Mouse (Mus musculus): ENCODE measurements around the gene Hgfac. TPM values are rescaled to one million over a fixed set of nuclear protein-coding genes. Genes with fewer than 3 reads are reported as not detected.

Gene Hgfac
- polyA plus RNA-seq (2014; fragmentation: Nextera tagmentation; extraction: Ambion mirVana), result 0.17 and 0.49 TPM in 2 replicates

- no peaks in the 10 kb centered on the region for H3K36me3 ChIP-seq (ENCODE audit: control insufficient read depth, insufficient read depth, low read length)
- no peak within 1 kb of the TSS for H3K4me2 ChIP-seq (ENCODE audit: low read depth, low read length)
- ATAC-seq (ENCODE audit: low read depth), result no peak
- no peaks in the 10 kb centered on the region for H3K9me3 ChIP-seq (ENCODE audit: control insufficient read depth, low read length)
- no peaks in the 10 kb centered on the region for H3K4me1 ChIP-seq (ENCODE audit: control insufficient read depth, insufficient read depth, low read length)
- no peak for DNase-seq (ENCODE audit: low spot score)
- no peak within 1 kb of the TSS for H3K27ac ChIP-seq (replicated peaks; ENCODE audit: low read depth, low read length)
- H3K4me3 ChIP-seq (ENCODE audit: low read depth, low read length), result no peak within 1 kb of the TSS
- no peaks in the 10 kb centered on the region for H3K27me3 ChIP-seq (replicated peaks; ENCODE audit: control insufficient read depth, insufficient read depth, low read length)
- H3K9ac ChIP-seq (ENCODE audit: low read depth, low read length), result no peak within 1 kb of the TSS
- WGBS, result 47% methylated on average over 6 of the region's 6 CpGs
These were observed at the start of gene Hgfac for GRCm38 (mm10) chr5:35041268-35041829. Gene Hgfac, plus strand, starts transcription at chr5:35041509.

DNA sequence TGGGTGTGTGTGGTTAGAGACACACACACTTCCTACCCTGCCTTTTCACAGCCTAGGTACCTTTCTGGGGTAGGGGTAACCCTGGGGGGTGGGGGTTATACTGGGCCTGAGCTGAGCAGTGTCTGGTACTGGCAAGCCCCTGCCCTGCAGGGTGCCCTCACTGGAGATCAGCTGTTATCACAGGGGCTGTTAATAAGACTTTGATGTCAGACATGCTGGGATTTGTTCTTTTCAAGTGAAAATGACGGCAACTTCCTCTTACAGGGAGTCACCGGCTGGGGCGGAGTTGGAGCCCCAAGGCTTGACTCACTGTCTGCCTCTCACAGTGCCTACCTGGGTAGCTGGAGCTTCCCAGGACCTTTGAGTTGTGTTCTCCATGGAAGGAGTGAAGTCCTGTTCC lies 42.6 kb upstream of the Hgfac start:
- Histone ChIP-seq H3K27ac (replicated peaks; ENCODE audit: low read depth, low read length) (peak overlapping the region; percentile 77), H3K36me3 (ENCODE audit: control insufficient read depth, insufficient read depth, low read length) (peaks cover 4% of the 10 kb centered on the region), H3K4me1 (ENCODE audit: control insufficient read depth, insufficient read depth, low read length) (no peaks in the 10 kb centered on the region), H3K4me3 (ENCODE audit: low read depth, low read length) (no peak overlapping the region), H3K4me2 (ENCODE audit: low read depth, low read length) (no peak overlapping the region), H3K9ac (ENCODE audit: low read depth, low read length) (no peak overlapping the region), H3K9me3 (ENCODE audit: control insufficient read depth, low read length) (no peaks in the 10 kb centered on the region), H3K27me3 (replicated peaks; ENCODE audit: control insufficient read depth, insufficient read depth, low read length) (no peaks in the 10 kb centered on the region)
- DNase-seq (ENCODE audit: low spot score) (peak; percentile 78), ATAC-seq (ENCODE audit: low read depth) (peak; percentile 31; the same call in 1 of the 2 replicates)
- 44% methylated on average over 3 of the region's 3 CpGs for WGBS

DNA sequence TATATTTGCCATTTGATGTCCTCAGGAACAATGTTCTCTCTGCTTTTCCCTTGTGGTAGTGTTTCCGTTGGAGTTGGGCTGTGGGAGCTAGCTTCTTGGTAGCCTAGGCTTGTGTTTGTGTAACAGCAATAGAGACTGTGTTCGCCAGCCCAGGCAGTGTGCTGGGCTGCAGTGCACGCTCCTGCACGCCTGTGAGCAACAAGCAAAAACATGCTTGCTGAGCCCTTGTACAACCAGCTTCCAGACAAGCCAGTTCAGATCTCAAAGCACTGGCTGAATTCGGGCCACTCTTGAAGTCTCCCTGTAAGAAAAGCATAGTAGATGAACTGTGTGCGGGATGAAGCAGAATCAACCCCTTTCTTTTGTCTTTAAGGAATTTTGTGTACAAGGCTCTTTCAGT lies 42.0 kb upstream of the Hgfac start:
- Histone ChIP-seq H3K27ac (replicated peaks; ENCODE audit: low read depth, low read length) (peak overlapping the region; percentile 77), H3K9me3 (ENCODE audit: control insufficient read depth, low read length) (no peaks in the 10 kb centered on the region), H3K4me3 (ENCODE audit: low read depth, low read length) (no peak overlapping the region), H3K27me3 (replicated peaks; ENCODE audit: control insufficient read depth, insufficient read depth, low read length) (no peaks in the 10 kb centered on the region), H3K36me3 (ENCODE audit: control insufficient read depth, insufficient read depth, low read length) (peaks cover under 1% of the 10 kb centered on the region; the same call in 1 of the 2 replicates), H3K4me1 (ENCODE audit: control insufficient read depth, insufficient read depth, low read length) (no peaks in the 10 kb centered on the region), H3K9ac (ENCODE audit: low read depth, low read length) (peak overlapping the region; percentile 10; the same call in 1 of the 2 replicates), H3K4me2 (ENCODE audit: low read depth, low read length) (peak overlapping the region; percentile 5; the same call in 1 of the 2 replicates)
- WGBS, result 60% methylated on average over 6 of the region's 6 CpGs
- ATAC-seq (ENCODE audit: low read depth) (no peak), DNase-seq (ENCODE audit: low spot score) (peak; percentile 62)

- Histone ChIP-seq H3K27ac (replicated peaks; ENCODE audit: low read depth, low read length) (peak overlapping the region; percentile 77), H3K36me3 (ENCODE audit: control insufficient read depth, insufficient read depth, low read length) (no peaks in the 10 kb centered on the region; the same call in 1 of the 2 replicates), H3K9me3 (ENCODE audit: control insufficient read depth, low read length) (no peaks in the 10 kb centered on the region), H3K4me1 (ENCODE audit: control insufficient read depth, insufficient read depth, low read length) (no peaks in the 10 kb centered on the region), H3K27me3 (replicated peaks; ENCODE audit: control insufficient read depth, insufficient read depth, low read length) (no peaks in the 10 kb centered on the region), H3K9ac (ENCODE audit: low read depth, low read length) (no peak overlapping the region), H3K4me3 (ENCODE audit: low read depth, low read length) (no peak overlapping the region), H3K4me2 (ENCODE audit: low read depth, low read length) (no peak overlapping the region; the same call in 1 of the 2 replicates)
- DNase-seq (ENCODE audit: low spot score) (no peak), ATAC-seq (ENCODE audit: low read depth) (no peak)
These were observed 41.0 kb upstream of the Hgfac start for GRCm38 (mm10) chr5:35000323-35000722.

- DNase-seq (ENCODE audit: low spot score) (no peak), ATAC-seq (ENCODE audit: low read depth) (no peak)
- WGBS, result 80% methylated on average over 3 of the region's 3 CpGs
- H3K27me3 ChIP-seq (replicated peaks; ENCODE audit: control insufficient read depth, insufficient read depth, low read length), result no peaks in the 10 kb centered on the region
- no peaks in the 10 kb centered on the region; the same call in 1 of the 2 replicates for H3K36me3 ChIP-seq (ENCODE audit: control insufficient read depth, insufficient read depth, low read length)
- H3K27ac ChIP-seq (replicated peaks; ENCODE audit: low read depth, low read length), result no peak overlapping the region
- no peak overlapping the region for H3K4me2 ChIP-seq (ENCODE audit: low read depth, low read length)
- no peaks in the 10 kb centered on the region for H3K4me1 ChIP-seq (ENCODE audit: control insufficient read depth, insufficient read depth, low read length)
- no peak overlapping the region for H3K9ac ChIP-seq (ENCODE audit: low read depth, low read length)
- no peak overlapping the region for H3K4me3 ChIP-seq (ENCODE audit: low read depth, low read length)
- H3K9me3 ChIP-seq (ENCODE audit: control insufficient read depth, low read length), result no peaks in the 10 kb centered on the region
These were observed 40.2 kb upstream of the Hgfac start for GRCm38 (mm10) chr5:35001144-35001543.

- Histone ChIP-seq H3K9me3 (ENCODE audit: control insufficient read depth, low read length) (no peaks in the 10 kb centered on the region), H3K4me2 (ENCODE audit: low read depth, low read length) (no peak overlapping the region), H3K27ac (replicated peaks; ENCODE audit: low read depth, low read length) (no peak overlapping the region), H3K4me3 (ENCODE audit: low read depth, low read length) (no peak overlapping the region), H3K27me3 (replicated peaks; ENCODE audit: control insufficient read depth, insufficient read depth, low read length) (no peaks in the 10 kb centered on the region), H3K4me1 (ENCODE audit: control insufficient read depth, insufficient read depth, low read length) (no peaks in the 10 kb centered on the region), H3K36me3 (ENCODE audit: control insufficient read depth, insufficient read depth, low read length) (peaks cover 3% of the 10 kb centered on the region; the same call in 1 of the 2 replicates), H3K9ac (ENCODE audit: low read depth, low read length) (no peak overlapping the region)
- 62% methylated on average over 7 of the region's 7 CpGs for WGBS
- ATAC-seq (ENCODE audit: low read depth) (no peak), DNase-seq (ENCODE audit: low spot score) (no peak)
These were observed 37.6 kb upstream of the Hgfac start for GRCm38 (mm10) chr5:35003611-35004162.

DNA sequence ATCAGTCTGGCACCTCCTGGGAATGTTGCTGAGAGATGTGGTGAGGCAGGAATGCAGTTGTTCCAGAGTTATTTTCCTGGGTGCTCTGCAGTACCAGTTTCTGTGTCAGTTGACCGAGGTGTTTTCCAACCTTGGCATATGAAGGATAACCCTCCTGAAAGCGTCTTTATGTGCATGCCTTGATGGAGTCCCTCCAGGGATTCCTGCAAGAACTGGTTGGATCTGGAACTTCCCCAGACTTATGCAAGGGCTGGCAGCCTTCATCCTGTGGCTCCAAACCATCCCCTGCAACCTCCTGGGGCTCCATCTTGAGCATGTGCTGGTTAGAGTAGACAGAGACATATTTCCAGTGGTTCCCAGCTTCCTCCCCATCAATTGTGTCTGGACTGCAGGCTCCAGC lies 36.5 kb upstream of the Hgfac start:
- H3K36me3 ChIP-seq (ENCODE audit: control insufficient read depth, insufficient read depth, low read length), result peaks cover 3% of the 10 kb centered on the region; the same call in 1 of the 2 replicates

GRCm38 (mm10) chr5:35005659-35006058 lies 35.6 kb upstream of the Hgfac start:
- H3K4me3 ChIP-seq (ENCODE audit: low read depth, low read length), result no peak overlapping the region
- no peaks in the 10 kb centered on the region for H3K9me3 ChIP-seq (ENCODE audit: control insufficient read depth, low read length)
- no peak overlapping the region for H3K9ac ChIP-seq (ENCODE audit: low read depth, low read length)
- WGBS, result 92% methylated on average over 3 of the region's 3 CpGs
- no peak overlapping the region for H3K4me2 ChIP-seq (ENCODE audit: low read depth, low read length)
- no peak overlapping the region for H3K27ac ChIP-seq (replicated peaks; ENCODE audit: low read depth, low read length)
- H3K4me1 ChIP-seq (ENCODE audit: control insufficient read depth, insufficient read depth, low read length), result no peaks in the 10 kb centered on the region
- H3K36me3 ChIP-seq (ENCODE audit: control insufficient read depth, insufficient read depth, low read length), result peaks cover 3% of the 10 kb centered on the region; the same call in 1 of the 2 replicates
- ATAC-seq (ENCODE audit: low read depth) (no peak), DNase-seq (ENCODE audit: low spot score) (no peak)
- H3K27me3 ChIP-seq (replicated peaks; ENCODE audit: control insufficient read depth, insufficient read depth, low read length), result no peaks in the 10 kb centered on the region

More for the DNA sequence above, 36.5 kb upstream of the Hgfac start:
- Histone ChIP-seq H3K27me3 (replicated peaks; ENCODE audit: control insufficient read depth, insufficient read depth, low read length) (no peaks in the 10 kb centered on the region), H3K4me1 (ENCODE audit: control insufficient read depth, insufficient read depth, low read length) (no peaks in the 10 kb centered on the region), H3K9ac (ENCODE audit: low read depth, low read length) (no peak overlapping the region), H3K4me3 (ENCODE audit: low read depth, low read length) (no peak overlapping the region), H3K4me2 (ENCODE audit: low read depth, low read length) (no peak overlapping the region), H3K9me3 (ENCODE audit: control insufficient read depth, low read length) (no peaks in the 10 kb centered on the region), H3K27ac (replicated peaks; ENCODE audit: low read depth, low read length) (no peak overlapping the region)
- WGBS, result 83% methylated on average over 2 of the region's 2 CpGs
- ATAC-seq (ENCODE audit: low read depth), result no peak
- DNase-seq (ENCODE audit: low spot score), result no peak

DNA sequence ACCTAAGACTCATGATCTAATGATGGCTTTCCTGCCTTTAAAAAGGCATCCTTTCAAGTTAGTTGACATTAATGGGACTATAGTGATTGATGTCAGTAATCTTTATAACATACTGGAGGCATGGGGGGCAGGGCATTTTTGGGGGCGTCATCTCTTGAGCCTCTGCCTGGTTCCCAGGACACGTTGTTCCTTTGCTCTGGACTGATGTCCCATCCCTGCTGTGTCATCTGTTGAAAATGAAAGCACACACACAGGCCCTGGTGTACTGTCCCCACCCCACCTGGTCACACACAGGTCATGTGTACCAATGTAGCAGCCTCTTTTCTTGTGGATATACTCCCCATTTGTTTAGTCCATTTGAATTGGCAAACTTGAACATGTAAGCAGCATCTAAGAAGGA lies 34.7 kb upstream of the Hgfac start:
- Histone ChIP-seq H3K4me3 (ENCODE audit: low read depth, low read length) (no peak overlapping the region), H3K27ac (replicated peaks; ENCODE audit: low read depth, low read length) (no peak overlapping the region), H3K9me3 (ENCODE audit: control insufficient read depth, low read length) (no peaks in the 10 kb centered on the region), H3K4me1 (ENCODE audit: control insufficient read depth, insufficient read depth, low read length) (no peaks in the 10 kb centered on the region), H3K4me2 (ENCODE audit: low read depth, low read length) (no peak overlapping the region), H3K27me3 (replicated peaks; ENCODE audit: control insufficient read depth, insufficient read depth, low read length) (no peaks in the 10 kb centered on the region), H3K9ac (ENCODE audit: low read depth, low read length) (no peak overlapping the region), H3K36me3 (ENCODE audit: control insufficient read depth, insufficient read depth, low read length) (0 out of 2 replicates have a peak, but pooled peaks cover 3% of the 10 kb centered on the region)
- ATAC-seq (ENCODE audit: low read depth) (no peak), DNase-seq (ENCODE audit: low spot score) (no peak)
- 80% methylated on average over 2 of the region's 2 CpGs for WGBS

Measured in embryonic facial prominence, embryonic 14.5 days (tissue).